Mouse (Mus musculus) kidney, postnatal 0 days (tissue): ENCODE measurements around the gene Lrrk1. TPM values are rescaled to one million over a fixed set of nuclear protein-coding genes. Genes with fewer than 3 reads are reported as not detected.

Source experiments
- ATAC-seq: fragments of 200-750 bp; cut with Nextera tagmentation; replicated peaks from 2 replicates; pipeline ENCODE4 v1.8.0; 2017; ENCODE audit warnings: low read depth, moderate number of reproducible peaks, moderate TSS enrichment, moderate library complexity; ENCODE audit not compliant: low FRiP score
- DNase-seq: peaks from one replicate; pipeline ENCODE4 v3.0.0-alpha.2; 2016; ENCODE audit warnings: low spot score
- H3K27ac ChIP-seq: fragments of 300-500 bp; sonication (generic); 2 replicates; pipeline ENCODE4 v1.5.1; 2014; ENCODE audit warnings: mild to moderate bottlenecking
- H3K27me3 ChIP-seq: fragments of 300-500 bp; sonication (generic); 2 replicates; pipeline ENCODE4 v1.6.1; 2014; ENCODE audit warnings: low read length, mixed read lengths; ENCODE audit not compliant: insufficient read depth
- H3K36me3 ChIP-seq: fragments of 300-500 bp; sonication (generic); 2 replicates; pipeline ENCODE4 v1.6.1; 2014; ENCODE audit warnings: low read length, mixed read lengths; ENCODE audit not compliant: insufficient read depth
- H3K4me1 ChIP-seq: fragments of 300-500 bp; sonication (generic); replicated peaks from 2 replicates; pipeline ENCODE4 v1.6.1; 2014; ENCODE audit warnings: antibody characterized with exemption, low read length, mixed read lengths; ENCODE audit not compliant: insufficient read depth
- H3K4me2 ChIP-seq: fragments of 300-500 bp; sonication (generic); 2 replicates; pipeline ENCODE4 v1.6.1; 2014; ENCODE audit warnings: mild to moderate bottlenecking, low read length, moderate library complexity, mixed read lengths
- H3K4me3 ChIP-seq: fragments of 300-500 bp; sonication (generic); replicated peaks from 2 replicates; pipeline ENCODE4 v1.5.1; 2014; ENCODE audit warnings: low read depth, low read length
- H3K9ac ChIP-seq: fragments of 300-500 bp; sonication (generic); 2 replicates; pipeline ENCODE4 v1.6.1; 2014; ENCODE audit warnings: low read depth, low read length
- H3K9me3 ChIP-seq: fragments of 300-500 bp; sonication (generic); replicated peaks from 2 replicates; pipeline ENCODE4 v1.6.1; 2016; ENCODE audit warnings: low read length, inconsistent platforms, mixed read lengths
- CTCF ChIP-seq: IDR thresholded peaks from 2 replicates; pipeline ENCODE4 v1.5.1; 2016; ENCODE audit warnings: antibody characterized with exemption, low read depth, mild to moderate bottlenecking, moderate library complexity
- WGBS: fragments of 180-500 bp; shearing (Covaris S2); extraction: QIAGEN DNeasy Blood & Tissue Kit; methylation state at CpG from one replicate; pipeline ENCODE4 v1.1.7; 2014; 5-methylcytosine and 5-hydroxymethylcytosine counted together
- polyA plus RNA-seq: library from polyadenylated mRNA; unstranded; fragments of >200 nt; fragmentation: Nextera tagmentation; extraction: Ambion mirVana; gene quantifications from 2 replicates; pipeline ENCODE4 v1.2.1, GENCODE M21; 2015

The Lrrk1 gene
- polyA plus RNA-seq, 1 experiment from 2014 or later: 8.5 TPM

DNA sequence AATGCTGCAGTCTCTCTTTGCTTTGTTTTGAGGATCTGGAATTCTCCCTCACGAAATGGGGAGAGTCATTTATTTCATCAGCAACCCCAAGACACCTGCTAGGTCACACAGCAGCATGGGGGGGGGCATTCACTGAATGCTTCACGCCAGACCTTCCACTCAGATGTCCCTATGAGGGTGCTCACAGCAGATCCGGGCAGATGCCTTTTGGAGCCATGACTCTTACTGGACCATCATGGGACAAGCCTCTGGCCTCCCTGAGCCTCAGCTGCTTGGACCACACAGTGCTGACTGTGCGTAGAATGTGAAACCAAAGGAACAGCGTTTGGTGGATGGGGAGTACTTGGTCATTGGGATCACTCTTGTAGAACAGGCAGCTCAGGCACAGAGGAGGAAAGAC is 142.5 kb downstream of the Lrrk1 start:
- H3K27ac ChIP-seq: no peak overlapping the region
- no peaks in the 10 kb centered on the region for H3K36me3 ChIP-seq
- no peak for ATAC-seq
- TF ChIP-seq CTCF: no peak
- no peaks in the 10 kb centered on the region for H3K9me3 ChIP-seq
- H3K9ac ChIP-seq: no peak overlapping the region
- H3K27me3 ChIP-seq: no peaks in the 10 kb centered on the region
- WGBS: 84% methylated on average over 5 of the region's 5 CpGs
- no peak overlapping the region for H3K4me3 ChIP-seq
- 0 out of 2 replicates have a peak, but pooled peaks cover 9% of the 10 kb centered on the region for H3K4me1 ChIP-seq
- DNase-seq: no peak
- no peak overlapping the region for H3K4me2 ChIP-seq

DNA sequence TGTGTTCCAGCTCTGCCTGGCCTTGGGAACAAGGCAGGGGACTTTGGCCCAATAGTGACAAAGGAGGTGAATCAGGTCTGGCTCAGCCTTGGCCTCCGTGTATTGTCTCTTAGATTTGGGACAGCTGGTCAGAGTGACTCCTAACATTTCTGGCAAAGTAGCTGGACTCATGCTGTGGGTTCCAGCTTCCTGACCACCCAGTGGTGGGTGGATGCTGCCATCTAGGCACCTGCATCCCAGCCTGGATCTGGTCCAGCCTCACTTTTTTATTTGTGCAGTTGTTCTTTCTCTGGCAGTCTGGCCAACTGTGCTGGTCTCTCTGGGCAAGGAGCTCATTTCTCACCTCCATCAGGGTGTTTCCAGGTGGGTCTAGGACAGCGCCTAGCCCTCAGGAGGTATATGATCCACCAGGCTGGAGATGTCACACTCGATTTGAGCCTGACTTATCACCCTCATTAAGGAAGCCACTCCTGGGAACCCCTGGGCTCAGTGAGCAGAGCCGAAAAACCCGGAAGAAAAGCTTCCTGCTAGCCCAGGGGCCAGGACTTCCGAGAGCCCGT is 144.3 kb downstream of the Lrrk1 start:
- Histone ChIP-seq H3K4me1 (0 out of 2 replicates have a peak, but pooled peaks cover 9% of the 10 kb centered on the region), H3K36me3 (no peaks in the 10 kb centered on the region), H3K9ac (no peak overlapping the region), H3K9me3 (no peaks in the 10 kb centered on the region; the same call in 1 of the 2 replicates), H3K27me3 (no peaks in the 10 kb centered on the region), H3K27ac (no peak overlapping the region), H3K4me2 (no peak overlapping the region), H3K4me3 (no peak overlapping the region)
- ATAC-seq (no peak), DNase-seq (no peak)
- 52% methylated on average over 7 of the region's 7 CpGs for WGBS
- no peak for TF ChIP-seq CTCF

DNA sequence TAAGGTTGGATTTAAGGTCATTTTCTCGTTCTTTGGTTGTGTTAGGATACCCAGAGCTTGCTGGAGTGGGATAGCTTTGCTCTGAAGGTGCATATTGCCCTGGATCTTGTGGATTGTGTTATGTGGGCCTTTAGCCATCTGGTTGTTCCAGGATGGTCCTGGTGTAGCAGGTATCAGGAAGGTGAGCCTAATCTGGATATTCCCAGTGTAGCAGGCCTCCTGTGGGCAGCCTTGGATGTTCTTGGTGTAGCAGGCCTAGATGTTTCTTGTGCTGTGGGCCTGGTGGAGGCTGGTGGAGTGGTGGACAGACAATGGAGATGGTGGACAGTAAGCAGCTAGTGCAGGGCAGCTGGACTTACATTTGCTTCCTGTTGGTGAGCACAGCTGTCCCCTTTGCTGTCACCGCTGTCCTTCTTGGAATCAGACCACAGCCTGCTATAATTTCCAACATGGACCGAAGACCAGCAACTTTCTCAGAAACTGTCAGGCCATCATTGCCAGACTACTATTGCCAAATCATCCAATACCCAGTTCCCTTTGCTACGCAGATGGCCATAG is 146.2 kb downstream of the Lrrk1 start:
- no peaks in the 10 kb centered on the region for H3K27me3 ChIP-seq
- no peak for TF ChIP-seq CTCF
- no peak overlapping the region for H3K9ac ChIP-seq
- H3K9me3 ChIP-seq: no peaks in the 10 kb centered on the region; the same call in 1 of the 2 replicates
- WGBS: 94% methylated on average over 4 of the region's 4 CpGs
- H3K4me2 ChIP-seq: no peak overlapping the region
- no peaks in the 10 kb centered on the region for H3K36me3 ChIP-seq
- H3K27ac ChIP-seq: no peak overlapping the region
- H3K4me3 ChIP-seq: no peak overlapping the region
- ATAC-seq (no peak), DNase-seq (no peak)
- 0 out of 2 replicates have a peak, but pooled peaks cover 4% of the 10 kb centered on the region for H3K4me1 ChIP-seq

DNA sequence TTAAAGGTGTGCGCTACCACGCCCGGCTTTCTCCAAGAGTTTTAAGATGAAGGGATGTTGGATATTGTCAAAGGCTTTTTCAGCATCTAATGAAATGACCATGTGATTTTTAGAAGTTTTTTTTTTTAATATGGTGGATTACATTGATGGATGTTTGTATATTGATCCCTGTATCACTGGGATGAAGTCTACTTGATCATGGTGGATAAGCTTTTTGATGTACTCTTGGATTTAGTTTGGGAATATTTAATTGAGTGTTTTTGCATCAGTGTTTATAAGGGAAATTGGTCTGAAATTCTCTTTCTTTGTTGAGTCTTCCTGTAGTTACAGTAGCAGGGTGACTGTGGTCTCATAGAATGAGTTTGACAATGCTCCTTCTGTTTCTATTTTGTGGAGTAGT is 150.0 kb downstream of the Lrrk1 start:
- no peak overlapping the region for H3K9ac ChIP-seq

DNA sequence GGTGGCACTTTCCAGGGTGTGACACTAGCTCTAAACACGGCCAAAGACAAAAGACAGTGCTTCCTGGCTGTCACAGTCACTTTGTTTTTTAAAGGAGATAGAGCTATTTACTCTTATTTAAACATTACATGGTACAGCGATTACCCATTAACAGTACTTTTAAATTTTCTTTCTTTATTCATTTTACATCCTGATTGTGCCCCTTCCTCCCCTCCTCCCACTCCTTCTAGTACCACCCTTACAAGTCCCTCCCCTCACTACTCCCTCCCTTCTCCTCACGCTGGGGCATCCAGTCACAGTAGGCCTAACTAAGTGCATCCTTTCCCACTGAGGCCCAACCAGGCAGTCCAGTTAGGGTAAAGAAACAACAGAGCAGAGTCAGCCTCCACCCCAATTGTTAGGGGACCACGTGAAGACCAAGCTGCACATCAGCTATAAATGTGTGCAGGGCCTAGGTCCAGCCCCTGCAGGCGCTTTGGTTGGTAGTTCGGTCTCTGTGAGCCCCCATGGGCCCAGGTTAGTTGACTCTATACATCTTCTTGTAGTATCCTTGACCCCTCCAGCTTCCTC is 154.1 kb downstream of the Lrrk1 start:
- ATAC-seq: no peak
- no peak for DNase-seq
- no peak overlapping the region for H3K4me3 ChIP-seq
- H3K27ac ChIP-seq: no peak overlapping the region
- WGBS: 74% methylated on average over 6 of the region's 6 CpGs
- H3K4me1 ChIP-seq: no peaks in the 10 kb centered on the region
- TF ChIP-seq CTCF: no peak
- no peak overlapping the region for H3K4me2 ChIP-seq
- H3K9me3 ChIP-seq: no peaks in the 10 kb centered on the region
- H3K27me3 ChIP-seq: no peaks in the 10 kb centered on the region
- H3K36me3 ChIP-seq: no peaks in the 10 kb centered on the region
- H3K9ac ChIP-seq: no peak overlapping the region

More for the DNA sequence above, 150.0 kb downstream of the Lrrk1 start:
- H3K9me3 ChIP-seq: no peaks in the 10 kb centered on the region; the same call in 1 of the 2 replicates
- no peaks in the 10 kb centered on the region for H3K27me3 ChIP-seq
- WGBS: 100% methylated on average over 3 of the region's 3 CpGs
- DNase-seq: no peak
- H3K4me3 ChIP-seq: no peak overlapping the region
- no peak for TF ChIP-seq CTCF
- H3K27ac ChIP-seq: no peak overlapping the region
- H3K36me3 ChIP-seq: no peaks in the 10 kb centered on the region
- no peak for ATAC-seq
- no peaks in the 10 kb centered on the region for H3K4me1 ChIP-seq
- H3K4me2 ChIP-seq: no peak overlapping the region

DNA sequence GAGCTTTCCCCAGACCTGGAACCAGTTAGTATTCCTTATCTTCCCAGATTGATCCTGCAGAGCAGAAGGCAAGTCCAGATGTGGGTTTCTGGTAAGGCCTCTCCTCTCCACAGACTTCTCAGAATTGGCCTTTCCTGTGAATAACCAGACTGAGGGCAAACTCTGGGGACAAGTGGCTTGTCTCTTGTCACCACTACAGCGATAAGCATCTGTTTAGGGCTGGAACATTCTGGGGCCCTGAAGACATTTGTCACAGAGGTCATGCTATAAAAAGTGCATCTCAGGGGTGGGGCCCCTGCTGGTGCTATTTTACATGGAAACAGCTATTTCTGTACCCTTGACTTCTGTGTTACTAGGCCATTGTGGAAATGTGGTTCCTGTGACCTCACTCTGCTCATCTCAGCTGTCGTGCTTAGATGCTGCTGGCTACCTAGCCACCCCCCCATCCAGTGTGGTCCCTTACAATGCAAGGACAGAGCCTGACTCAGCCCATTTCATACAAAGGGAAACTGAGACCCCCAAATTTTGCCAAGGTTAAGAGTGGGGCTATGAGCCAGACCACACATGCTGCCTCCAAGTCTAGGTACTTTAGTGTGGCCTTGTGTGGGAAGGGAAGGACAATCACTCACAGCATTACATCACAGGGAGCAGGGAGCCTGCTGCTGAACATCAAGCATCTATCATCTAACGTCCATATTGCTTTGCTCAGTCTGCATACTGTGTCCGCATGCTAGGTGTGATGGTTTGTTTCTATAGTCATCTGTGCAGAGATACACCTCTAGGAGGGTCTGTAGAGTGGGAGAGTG is 154.8 kb downstream of the Lrrk1 start:
- WGBS: 67% methylated on average over 4 of the region's 4 CpGs
- no peak for ATAC-seq

More for the DNA sequence above, 154.8 kb downstream of the Lrrk1 start:
- Histone ChIP-seq H3K36me3 (no peaks in the 10 kb centered on the region), H3K27ac (no peak overlapping the region), H3K4me1 (no peaks in the 10 kb centered on the region), H3K27me3 (no peaks in the 10 kb centered on the region), H3K4me3 (no peak overlapping the region), H3K4me2 (no peak overlapping the region), H3K9ac (no peak overlapping the region), H3K9me3 (no peaks in the 10 kb centered on the region)
- DNase-seq: no peak
- TF ChIP-seq CTCF: no peak
